Mouse (Mus musculus) forebrain, embryonic 10.5 days (tissue): ENCODE results near the gene Rpl35. TPM values are rescaled to one million over a fixed set of nuclear protein-coding genes. Genes with fewer than 3 reads are reported as not detected.

Experiments
- DNase-seq: peaks from one replicate; pipeline ENCODE4 v3.0.0-alpha.2; 2017; ENCODE audit warnings: low spot score; ENCODE audit errors: extremely low spot score
- H3K27ac ChIP-seq: fragments of 300-500 bp; sonication (generic); 2 replicates; pipeline ENCODE4 v1.5.1; 2016; ENCODE audit warnings: mild to moderate bottlenecking
- H3K27me3 ChIP-seq: fragments of 300-500 bp; sonication (generic); 2 replicates; pipeline ENCODE4 v1.6.1; 2016; ENCODE audit warnings: mild to moderate bottlenecking; ENCODE audit not compliant: poor library complexity, severe bottlenecking
- H3K36me3 ChIP-seq: fragments of 300-500 bp; sonication (generic); replicated peaks from 2 replicates; pipeline ENCODE4 v1.6.1; 2016; ENCODE audit warnings: mild to moderate bottlenecking, moderate library complexity
- H3K4me1 ChIP-seq: fragments of 300-500 bp; sonication (generic); 2 replicates; pipeline ENCODE4 v1.6.1; 2016
- H3K4me3 ChIP-seq: fragments of 300-500 bp; sonication (generic); 2 replicates; pipeline ENCODE4 v1.5.1; 2016; ENCODE audit warnings: mild to moderate bottlenecking, moderate library complexity
- H3K9me3 ChIP-seq: fragments of 300-500 bp; sonication (generic); 2 replicates; pipeline ENCODE4 v1.6.1; 2016; ENCODE audit warnings: mild to moderate bottlenecking, moderate library complexity
- WGBS: fragments of 180-500 bp; shearing (Covaris S2); methylation state at CpG from one replicate; pipeline ENCODE4 v1.1.7; 2016; 5-methylcytosine and 5-hydroxymethylcytosine counted together
- polyA plus RNA-seq: library from polyadenylated mRNA; unstranded; fragments of >200 nt; fragmentation: Nextera tagmentation; extraction: Ambion mirVana; gene quantifications from 2 replicates; pipeline ENCODE4 v1.2.1, GENCODE M21; 2016

Gene Rpl35
- polyA plus RNA-seq, 1 experiment from 2014 or later, result 1,015 TPM

GRCm38 (mm10) chr2:39006149-39006730 lies 816 bp upstream of the Rpl35 start:
- 93% methylated on average over 14 of the region's 14 CpGs for WGBS
- no peaks in the 10 kb centered on the region for H3K9me3 ChIP-seq
- H3K4me1 ChIP-seq, result peaks cover 66% of the 10 kb centered on the region
- peaks cover 39% of the 10 kb centered on the region for H3K36me3 ChIP-seq
- H3K27ac ChIP-seq, result no peak overlapping the region
- DNase-seq, result no peak
- peak overlapping the region; percentile 93 for H3K4me3 ChIP-seq
- H3K27me3 ChIP-seq, result no peaks in the 10 kb centered on the region

- under 1% methylated on average over 58 of the region's 58 CpGs for WGBS
- DNase-seq, result peak; percentile 92
- peaks cover 61% of the 10 kb centered on the region for H3K4me1 ChIP-seq
- H3K27me3 ChIP-seq, result no peaks in the 10 kb centered on the region
- H3K9me3 ChIP-seq, result no peaks in the 10 kb centered on the region
- H3K36me3 ChIP-seq, result peaks cover 43% of the 10 kb centered on the region
- H3K27ac ChIP-seq, result peak within 1 kb of the TSS; percentile 97
- peak within 1 kb of the TSS; percentile 93 for H3K4me3 ChIP-seq
Observed at GRCm38 (mm10) chr2:39004880-39005435, 466 bp downstream of the Rpl35 start, which contains the start of gene Arpc5l. Gene Arpc5l (plus strand): TSS chr2:39005348.

- Histone ChIP-seq H3K27ac (peak overlapping the region; percentile 97), H3K36me3 (peaks cover 49% of the 10 kb centered on the region)
Observed at GRCm38 (mm10) chr2:39004372-39004771, 1.1 kb downstream of the Rpl35 start.

GRCm38 (mm10) chr2:39003512-39003911 lies 1.9 kb downstream of the Rpl35 start:
- Histone ChIP-seq H3K27me3 (no peaks in the 10 kb centered on the region), H3K9me3 (no peaks in the 10 kb centered on the region), H3K36me3 (peaks cover 51% of the 10 kb centered on the region), H3K4me1 (peaks cover 50% of the 10 kb centered on the region), H3K27ac (peak overlapping the region; percentile 97), H3K4me3 (peak overlapping the region; percentile 93)
- DNase-seq, result no peak
- 78% methylated on average over 5 of the region's 5 CpGs for WGBS

More at GRCm38 (mm10) chr2:39004372-39004771, 1.1 kb downstream of the Rpl35 start:
- Histone ChIP-seq H3K4me3 (peak overlapping the region; percentile 93), H3K4me1 (peaks cover 56% of the 10 kb centered on the region), H3K27me3 (no peaks in the 10 kb centered on the region), H3K9me3 (no peaks in the 10 kb centered on the region)
- peak; percentile 47 for DNase-seq
- 0% methylated on average over 11 of the region's 11 CpGs for WGBS

GRCm38 (mm10) chr2:39003106-39003505 lies 2.3 kb downstream of the Rpl35 start:
- DNase-seq, result no peak
- 61% methylated on average over 8 of the region's 8 CpGs for WGBS
- peaks cover 51% of the 10 kb centered on the region for H3K36me3 ChIP-seq
- H3K4me1 ChIP-seq, result peaks cover 52% of the 10 kb centered on the region
- H3K9me3 ChIP-seq, result no peaks in the 10 kb centered on the region
- peak overlapping the region; percentile 93 for H3K4me3 ChIP-seq
- H3K27me3 ChIP-seq, result no peaks in the 10 kb centered on the region
- 0 out of 2 replicates have a peak overlapping the region, but pooled peaks have one; percentile 40 for H3K27ac ChIP-seq

- Histone ChIP-seq H3K4me3 (peak overlapping the region; percentile 93; the same call in 1 of the 2 replicates), H3K4me1 (peaks cover 54% of the 10 kb centered on the region), H3K9me3 (no peaks in the 10 kb centered on the region), H3K36me3 (peaks cover 51% of the 10 kb centered on the region), H3K27me3 (peaks cover 7% of the 10 kb centered on the region), H3K27ac (no peak overlapping the region)
- no peak for DNase-seq
- WGBS, result 81% methylated on average over 3 of the region's 3 CpGs
Observed at GRCm38 (mm10) chr2:39001866-39002265, 3.6 kb downstream of the Rpl35 start.

GRCm38 (mm10) chr2:39000587-39000919 lies 4.9 kb downstream of the Rpl35 start:
- peaks cover 9% of the 10 kb centered on the region for H3K27me3 ChIP-seq
- WGBS, result 90% methylated on average over 4 of the region's 4 CpGs
- peaks cover 41% of the 10 kb centered on the region for H3K4me1 ChIP-seq
- no peaks in the 10 kb centered on the region for H3K9me3 ChIP-seq
- no peak for DNase-seq
- no peak overlapping the region for H3K27ac ChIP-seq
- no peak overlapping the region for H3K4me3 ChIP-seq
- H3K36me3 ChIP-seq, result peaks cover 51% of the 10 kb centered on the region

- no peak for DNase-seq
- H3K36me3 ChIP-seq, result peaks cover 51% of the 10 kb centered on the region
- WGBS, result 70% methylated on average over 8 of the region's 8 CpGs
- H3K9me3 ChIP-seq, result no peaks in the 10 kb centered on the region
- no peak overlapping the region for H3K4me3 ChIP-seq
- H3K4me1 ChIP-seq, result peaks cover 41% of the 10 kb centered on the region
- H3K27ac ChIP-seq, result no peak overlapping the region
- H3K27me3 ChIP-seq, result peaks cover 9% of the 10 kb centered on the region
Observed at GRCm38 (mm10) chr2:38999910-39000586, 5.4 kb downstream of the Rpl35 start.

- 68% methylated on average over 4 of the region's 4 CpGs for WGBS
- Histone ChIP-seq H3K4me1 (peaks cover 41% of the 10 kb centered on the region), H3K36me3 (peaks cover 51% of the 10 kb centered on the region), H3K27me3 (peaks cover 9% of the 10 kb centered on the region), H3K27ac (no peak overlapping the region), H3K4me3 (no peak overlapping the region), H3K9me3 (no peaks in the 10 kb centered on the region)
- DNase-seq, result no peak
Observed at GRCm38 (mm10) chr2:38999381-38999780, 6.0 kb downstream of the Rpl35 start.

GRCm38 (mm10) chr2:38997386-38998374 lies 7.7 kb downstream of the Rpl35 start, which contains the start of gene Wdr38:
Gene Wdr38 (plus strand): TSS chr2:38997476.
- Histone ChIP-seq H3K4me1 (peaks cover 25% of the 10 kb centered on the region), H3K27me3 (peaks cover 9% of the 10 kb centered on the region), H3K9me3 (no peaks in the 10 kb centered on the region), H3K4me3 (peak within 1 kb of the TSS; percentile 48), H3K36me3 (peaks cover 36% of the 10 kb centered on the region), H3K27ac (peak within 1 kb of the TSS; percentile 68)
- DNase-seq, result peak; percentile 90
- 18% methylated on average over 33 of the region's 33 CpGs for WGBS

- WGBS, result 77% methylated on average over 4 of the region's 4 CpGs
- Histone ChIP-seq H3K36me3 (no peaks in the 10 kb centered on the region), H3K4me3 (no peak overlapping the region), H3K9me3 (no peaks in the 10 kb centered on the region), H3K4me1 (peaks cover 2% of the 10 kb centered on the region), H3K27ac (no peak overlapping the region), H3K27me3 (peaks cover 8% of the 10 kb centered on the region)
- no peak for DNase-seq
Observed at GRCm38 (mm10) chr2:38992452-38992851, 13.0 kb downstream of the Rpl35 start.

- Histone ChIP-seq H3K27ac (no peak overlapping the region), H3K4me3 (no peak overlapping the region), H3K36me3 (no peaks in the 10 kb centered on the region), H3K27me3 (peaks cover 3% of the 10 kb centered on the region), H3K9me3 (no peaks in the 10 kb centered on the region), H3K4me1 (no peaks in the 10 kb centered on the region)
- DNase-seq, result no peak
- WGBS, result 74% methylated on average over 4 of the region's 4 CpGs
Observed at GRCm38 (mm10) chr2:38992004-38992403, 13.4 kb downstream of the Rpl35 start.
